Mouse (Mus musculus): Measurements from ENCODE around the gene Atp8b4. TPM values are rescaled to one million over a fixed set of nuclear protein-coding genes. Genes with fewer than 3 reads are reported as not detected.

Atp8b4 gene
- polyA plus RNA-seq, 1 experiment = 0.67 TPM

DNA sequence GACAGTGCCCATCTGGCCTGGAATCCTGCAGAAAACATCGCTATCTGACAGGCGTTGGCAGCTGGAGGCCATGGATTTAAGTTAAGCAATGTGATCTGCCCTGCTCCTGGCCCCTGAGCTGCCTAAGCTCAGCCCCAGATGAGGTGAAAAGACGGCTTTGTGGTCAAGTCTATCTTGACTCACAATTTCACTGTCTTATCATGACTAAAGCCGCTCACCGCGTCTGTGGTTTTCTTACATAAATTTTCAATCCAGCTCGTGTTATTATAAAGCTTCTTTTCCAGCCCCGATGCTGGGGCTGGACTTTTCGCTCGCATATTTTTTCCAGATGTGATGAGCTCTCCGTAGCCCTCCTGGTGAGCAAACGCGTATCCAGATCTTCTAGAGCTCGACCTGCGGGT is 177.8 kb downstream of the Atp8b4 start:
- Histone ChIP-seq H3K4me1 (ENCODE audit: control insufficient read depth, insufficient read depth, low read length) (peaks cover 13% of the 10 kb centered on the region), H3K27ac (ENCODE audit: insufficient read depth, low read length) (peak overlapping the region; percentile 94), H3K4me3 (ENCODE audit: insufficient read depth, low read length) (no peak overlapping the region)
- TF ChIP-seq POLR2A (IDR thresholded peaks at IDR 0.05; ENCODE audit: low read depth, low read length) = no peak
- no peak for TF ChIP-seq CTCF (IDR thresholded peaks at IDR 0.05; ENCODE audit: borderline replicate concordance, insufficient read depth, low read length)

GRCm38 (mm10) chr2:126318071-126318470 is 182.4 kb downstream of the Atp8b4 start:
- peak overlapping the region; percentile 34; the same call in 1 of the 2 replicates for H3K27ac ChIP-seq (ENCODE audit: insufficient read depth, low read length)
- H3K4me1 ChIP-seq (ENCODE audit: control insufficient read depth, insufficient read depth, low read length) = peaks cover 8% of the 10 kb centered on the region
- H3K4me3 ChIP-seq (ENCODE audit: insufficient read depth, low read length) = no peak overlapping the region
- TF ChIP-seq CTCF (IDR thresholded peaks at IDR 0.05; ENCODE audit: borderline replicate concordance, insufficient read depth, low read length) = no peak

GRCm38 (mm10) chr2:126316942-126317341 is 183.5 kb downstream of the Atp8b4 start:
- H3K4me3 ChIP-seq (ENCODE audit: insufficient read depth, low read length) = no peak overlapping the region
- peaks cover 5% of the 10 kb centered on the region for H3K4me1 ChIP-seq (ENCODE audit: control insufficient read depth, insufficient read depth, low read length)
- H3K27ac ChIP-seq (ENCODE audit: insufficient read depth, low read length) = peak overlapping the region; percentile 47; the same call in 1 of the 2 replicates
- TF ChIP-seq CTCF (IDR thresholded peaks at IDR 0.05; ENCODE audit: borderline replicate concordance, insufficient read depth, low read length) = no peak
- TF ChIP-seq POLR2A (IDR thresholded peaks at IDR 0.05; ENCODE audit: low read depth, low read length) = no peak

GRCm38 (mm10) chr2:126316346-126316745 is 184.1 kb downstream of the Atp8b4 start:
- Histone ChIP-seq H3K4me3 (ENCODE audit: insufficient read depth, low read length) (no peak overlapping the region), H3K4me1 (ENCODE audit: control insufficient read depth, insufficient read depth, low read length) (peaks cover 3% of the 10 kb centered on the region; the same call in 1 of the 2 replicates), H3K27ac (ENCODE audit: insufficient read depth, low read length) (no peak overlapping the region)
- TF ChIP-seq POLR2A (IDR thresholded peaks at IDR 0.05; ENCODE audit: low read depth, low read length) = no peak
- no peak for TF ChIP-seq CTCF (IDR thresholded peaks at IDR 0.05; ENCODE audit: borderline replicate concordance, insufficient read depth, low read length)

DNA sequence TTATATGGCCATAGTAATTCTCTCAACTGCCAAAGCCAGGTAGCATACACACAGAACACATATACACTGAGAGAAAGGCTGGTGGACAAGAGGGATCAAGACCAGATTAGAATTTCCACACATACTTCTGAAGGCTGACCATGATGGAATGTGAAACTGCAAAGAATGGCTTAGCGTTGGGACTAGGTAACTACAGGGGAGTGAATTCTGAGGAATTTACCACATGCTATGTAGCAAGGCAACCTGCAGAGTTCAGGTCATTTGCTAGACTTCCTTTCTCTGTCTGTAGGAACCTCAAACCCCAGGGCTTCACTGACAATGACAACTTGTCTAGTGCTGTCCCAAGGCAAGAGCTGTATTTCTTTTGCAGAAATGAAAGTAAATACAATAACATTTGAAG is 189.4 kb downstream of the Atp8b4 start:
- Histone ChIP-seq H3K27ac (ENCODE audit: insufficient read depth, low read length) (peak overlapping the region; percentile 98), H3K4me1 (ENCODE audit: control insufficient read depth, insufficient read depth, low read length) (peaks cover 11% of the 10 kb centered on the region), H3K4me3 (ENCODE audit: insufficient read depth, low read length) (no peak overlapping the region)
- TF ChIP-seq CTCF (IDR thresholded peaks at IDR 0.05; ENCODE audit: borderline replicate concordance, insufficient read depth, low read length) = no peak

DNA sequence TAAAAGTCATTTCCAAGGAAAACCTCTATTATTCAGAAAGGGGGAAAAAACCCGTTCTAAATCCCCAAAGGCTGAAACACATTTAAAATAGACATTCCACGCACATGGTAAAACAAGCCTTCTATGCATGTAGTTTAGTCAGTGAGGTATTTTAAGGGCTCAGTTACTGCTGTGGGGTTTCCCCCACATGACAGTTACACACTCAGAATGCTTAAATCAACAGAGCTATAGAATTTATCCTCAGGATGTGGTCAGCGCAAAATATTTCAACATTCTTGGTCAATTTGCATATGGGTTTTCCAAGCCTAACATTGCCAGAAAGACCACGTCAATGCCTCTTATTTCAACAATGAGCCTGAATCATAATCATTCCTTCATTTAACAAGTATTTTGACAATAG is 190.5 kb downstream of the Atp8b4 start:
- peaks cover 11% of the 10 kb centered on the region for H3K4me1 ChIP-seq (ENCODE audit: control insufficient read depth, insufficient read depth, low read length)
- H3K27ac ChIP-seq (ENCODE audit: insufficient read depth, low read length) = peak overlapping the region; percentile 100
- no peak overlapping the region for H3K4me3 ChIP-seq (ENCODE audit: insufficient read depth, low read length)
- TF ChIP-seq POLR2A (IDR thresholded peaks at IDR 0.05; ENCODE audit: low read depth, low read length) (0 out of 2 replicates have a peak, but pooled peaks have one; percentile 17), CTCF (IDR thresholded peaks at IDR 0.05; ENCODE audit: borderline replicate concordance, insufficient read depth, low read length) (no peak)

GRCm38 (mm10) chr2:126304621-126305020 is 195.9 kb downstream of the Atp8b4 start:
- H3K4me3 ChIP-seq (ENCODE audit: insufficient read depth, low read length) = no peak overlapping the region
- no peak for TF ChIP-seq CTCF (IDR thresholded peaks at IDR 0.05; ENCODE audit: borderline replicate concordance, insufficient read depth, low read length)
- TF ChIP-seq POLR2A (IDR thresholded peaks at IDR 0.05; ENCODE audit: low read depth, low read length) = no peak
- peak overlapping the region; percentile 99; the same call in 1 of the 2 replicates for H3K27ac ChIP-seq (ENCODE audit: insufficient read depth, low read length)
- H3K4me1 ChIP-seq (ENCODE audit: control insufficient read depth, insufficient read depth, low read length) = peaks cover 15% of the 10 kb centered on the region

GRCm38 (mm10) chr2:126303226-126303625 is 197.2 kb downstream of the Atp8b4 start:
- TF ChIP-seq CTCF (IDR thresholded peaks at IDR 0.05; ENCODE audit: borderline replicate concordance, insufficient read depth, low read length) (no peak), POLR2A (IDR thresholded peaks at IDR 0.05; ENCODE audit: low read depth, low read length) (no peak)
- Histone ChIP-seq H3K27ac (ENCODE audit: insufficient read depth, low read length) (peak overlapping the region; percentile 99), H3K4me1 (ENCODE audit: control insufficient read depth, insufficient read depth, low read length) (peaks cover 14% of the 10 kb centered on the region), H3K4me3 (ENCODE audit: insufficient read depth, low read length) (no peak overlapping the region)

- TF ChIP-seq CTCF (IDR thresholded peaks at IDR 0.05; ENCODE audit: borderline replicate concordance, insufficient read depth, low read length) (no peak), POLR2A (IDR thresholded peaks at IDR 0.05; ENCODE audit: low read depth, low read length) (no peak)
- Histone ChIP-seq H3K4me1 (ENCODE audit: control insufficient read depth, insufficient read depth, low read length) (peaks cover 14% of the 10 kb centered on the region), H3K4me3 (ENCODE audit: insufficient read depth, low read length) (no peak overlapping the region), H3K27ac (ENCODE audit: insufficient read depth, low read length) (peak overlapping the region; percentile 99)
Measured at GRCm38 (mm10) chr2:126302381-126302780, 198.1 kb downstream of the Atp8b4 start.

DNA sequence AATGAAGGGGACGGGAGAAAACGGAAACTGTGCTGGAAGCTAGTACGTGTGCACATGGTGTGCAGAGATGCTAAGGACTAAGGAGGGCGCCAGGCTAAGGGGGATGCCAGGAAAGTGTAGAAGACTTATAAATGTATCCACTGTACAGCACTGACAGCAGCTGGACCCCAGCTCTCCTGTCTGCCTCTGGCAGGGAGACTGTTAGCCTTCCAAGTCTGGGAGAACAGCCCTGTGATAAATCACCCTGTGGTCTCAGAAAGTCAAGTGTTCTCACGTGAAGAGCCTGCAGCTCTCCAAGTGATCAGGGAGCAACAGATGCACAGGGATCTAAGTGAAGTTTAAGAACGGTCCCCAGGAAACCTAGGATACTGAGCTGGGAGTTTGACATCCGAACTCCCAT is 209.8 kb downstream of the Atp8b4 start:
- TF ChIP-seq CTCF (IDR thresholded peaks at IDR 0.05; ENCODE audit: borderline replicate concordance, insufficient read depth, low read length) (no peak), POLR2A (IDR thresholded peaks at IDR 0.05; ENCODE audit: low read depth, low read length) (no peak)
- Histone ChIP-seq H3K4me1 (ENCODE audit: control insufficient read depth, insufficient read depth, low read length) (no peaks in the 10 kb centered on the region; the same call in 1 of the 2 replicates), H3K4me3 (ENCODE audit: insufficient read depth, low read length) (no peak overlapping the region), H3K27ac (ENCODE audit: insufficient read depth, low read length) (no peak overlapping the region)

DNA sequence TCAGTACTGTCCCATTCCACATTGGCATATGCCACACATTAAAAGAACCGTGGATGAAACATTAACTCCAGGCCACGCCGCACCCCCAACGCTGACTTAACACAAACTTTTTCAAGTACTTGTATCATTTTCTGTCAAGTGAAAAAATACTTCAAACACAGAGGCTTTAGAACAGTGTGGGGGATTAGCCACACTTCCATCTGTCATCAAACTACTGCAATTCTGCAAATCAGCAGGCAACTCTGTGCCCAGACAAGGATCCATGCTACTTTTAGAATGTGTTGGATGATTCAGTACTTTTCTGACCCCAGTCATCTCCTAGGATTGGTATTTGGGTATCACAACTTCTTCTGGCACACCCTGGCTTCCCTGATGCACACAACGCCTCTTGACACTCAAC is 212.5 kb downstream of the Atp8b4 start:
- Histone ChIP-seq H3K4me1 (ENCODE audit: control insufficient read depth, insufficient read depth, low read length) (no peaks in the 10 kb centered on the region; the same call in none of the 2 replicates), H3K4me3 (ENCODE audit: insufficient read depth, low read length) (no peak overlapping the region), H3K27ac (ENCODE audit: insufficient read depth, low read length) (no peak overlapping the region)
- TF ChIP-seq POLR2A (IDR thresholded peaks at IDR 0.05; ENCODE audit: low read depth, low read length) (no peak), CTCF (IDR thresholded peaks at IDR 0.05; ENCODE audit: borderline replicate concordance, insufficient read depth, low read length) (no peak)

All from embryonic fibroblast, embryonic 13.5 days (primary cell).